Mouse (Mus musculus) heart, embryonic 10.5 days (tissue): ENCODE results near the gene Rbbp7. TPM values are rescaled to one million over a fixed set of nuclear protein-coding genes. Genes with fewer than 3 reads are reported as not detected.
"Not testable (repeated sequence)": the region's sequence is repeated elsewhere in the genome, so short reads cannot be mapped to it uniquely, and the experiment has no call there.

Experiments used
- DNase-seq: peaks from one replicate; pipeline ENCODE4 v3.0.0-alpha.2; 2017; ENCODE audit warnings: low spot score
- H3K27ac ChIP-seq: fragments of 300-500 bp; sonication (generic); 2 replicates; pipeline ENCODE4 v1.5.1; 2016; ENCODE audit warnings: mild to moderate bottlenecking
- H3K27me3 ChIP-seq: fragments of 300-500 bp; sonication (generic); 2 replicates; pipeline ENCODE4 v1.6.1; 2016; ENCODE audit warnings: mild to moderate bottlenecking; ENCODE audit not compliant: poor library complexity, insufficient read depth, severe bottlenecking
- H3K36me3 ChIP-seq: fragments of 300-500 bp; sonication (generic); 2 replicates; pipeline ENCODE4 v1.6.1; 2016; ENCODE audit warnings: mild to moderate bottlenecking, moderate library complexity
- H3K4me1 ChIP-seq: fragments of 300-500 bp; sonication (generic); 2 replicates; pipeline ENCODE4 v1.6.1; 2016; ENCODE audit warnings: mild to moderate bottlenecking
- H3K4me3 ChIP-seq: fragments of 300-500 bp; sonication (generic); 2 replicates; pipeline ENCODE4 v1.5.1; 2016; ENCODE audit warnings: mild to moderate bottlenecking, moderate library complexity
- H3K9me3 ChIP-seq: fragments of 300-500 bp; sonication (generic); 2 replicates; pipeline ENCODE4 v1.6.1; 2016; ENCODE audit warnings: mild to moderate bottlenecking, moderate library complexity
- WGBS: fragments of 180-500 bp; shearing (Covaris S2); methylation state at CpG from one replicate; pipeline ENCODE4 v1.1.7; 2016; 5-methylcytosine and 5-hydroxymethylcytosine counted together
- polyA plus RNA-seq: library from polyadenylated mRNA; unstranded; fragments of >200 nt; fragmentation: Nextera tagmentation; extraction: Ambion mirVana; gene quantifications from 2 replicates; pipeline ENCODE4 v1.2.1, GENCODE M21; 2016

Gene Rbbp7
- polyA plus RNA-seq, 1 experiment from 2014 or later, result 584 TPM

- WGBS, result 50% methylated on average over 7 of the region's 7 CpGs
- Histone ChIP-seq H3K4me1 (no peaks in the 10 kb centered on the region), H3K27me3 (peaks cover 16% of the 10 kb centered on the region; the same call in 1 of the 2 replicates), H3K9me3 (no peaks in the 10 kb centered on the region), H3K36me3 (no peaks in the 10 kb centered on the region), H3K4me3 (no peak overlapping the region), H3K27ac (no peak overlapping the region)
- DNase-seq, result no peak
Measured at GRCm38 (mm10) chrX:162756058-162756457, 4.1 kb upstream of the Rbbp7 start.

- 25% methylated on average over 32 of the region's 32 CpGs for WGBS
- H3K36me3 ChIP-seq, result peaks cover 15% of the 10 kb centered on the region
- no peaks in the 10 kb centered on the region for H3K4me1 ChIP-seq
- peak overlapping the region; percentile 94 for H3K27ac ChIP-seq
- peak overlapping the region; percentile 72 for H3K4me3 ChIP-seq
- H3K27me3 ChIP-seq, result 0 out of 2 replicates have a peak, but pooled peaks cover 16% of the 10 kb centered on the region
- peak; percentile 79 for DNase-seq
- no peaks in the 10 kb centered on the region for H3K9me3 ChIP-seq
Measured at GRCm38 (mm10) chrX:162759251-162760114, 719 bp upstream of the Rbbp7 start.

GRCm38 (mm10) chrX:162760958-162761515 lies 835 bp downstream of the Rbbp7 start:
- H3K36me3 ChIP-seq, result peaks cover 22% of the 10 kb centered on the region
- peak overlapping the region; percentile 72 for H3K4me3 ChIP-seq
- 0 out of 2 replicates have a peak, but pooled peaks cover 16% of the 10 kb centered on the region for H3K27me3 ChIP-seq
- H3K27ac ChIP-seq, result peak overlapping the region; percentile 94
- no peaks in the 10 kb centered on the region for H3K9me3 ChIP-seq
- no peak for DNase-seq
- no peaks in the 10 kb centered on the region for H3K4me1 ChIP-seq
- WGBS, result 19% methylated on average over 50 of the region's 50 CpGs

GRCm38 (mm10) chrX:162761716-162762395 lies 1.7 kb downstream of the Rbbp7 start:
- Histone ChIP-seq H3K27me3 (0 out of 2 replicates have a peak, but pooled peaks cover 16% of the 10 kb centered on the region), H3K27ac (0 out of 2 replicates have a peak overlapping the region, but pooled peaks have one; percentile 94), H3K4me3 (peak overlapping the region; percentile 72), H3K36me3 (peaks cover 29% of the 10 kb centered on the region), H3K9me3 (no peaks in the 10 kb centered on the region), H3K4me1 (no peaks in the 10 kb centered on the region)
- DNase-seq, result no peak
- 36% methylated on average over 9 of the region's 9 CpGs for WGBS

GRCm38 (mm10) chrX:162770726-162771125 lies 10.5 kb downstream of the Rbbp7 start:
- Histone ChIP-seq H3K36me3 (peaks cover 60% of the 10 kb centered on the region), H3K4me1 (no peaks in the 10 kb centered on the region), H3K27me3 (no peaks in the 10 kb centered on the region), H3K27ac (no peak overlapping the region), H3K4me3 (no peak overlapping the region), H3K9me3 (no peaks in the 10 kb centered on the region)
- DNase-seq, result no peak
- 77% methylated on average over 1 of the region's 1 CpGs for WGBS

- Histone ChIP-seq H3K27me3 (no peaks in the 10 kb centered on the region), H3K4me3 (no peak overlapping the region), H3K27ac (no peak overlapping the region), H3K9me3 (no peaks in the 10 kb centered on the region), H3K4me1 (no peaks in the 10 kb centered on the region), H3K36me3 (peaks cover 17% of the 10 kb centered on the region)
- WGBS, result 62% methylated on average over 1 of the region's 1 CpGs
- DNase-seq, result no peak
Measured at GRCm38 (mm10) chrX:162788372-162788771, 28.2 kb downstream of the Rbbp7 start.

GRCm38 (mm10) chrX:162791392-162791791 lies 31.2 kb downstream of the Rbbp7 start:
- not testable (repeated sequence) for H3K4me1 ChIP-seq, H3K9me3 ChIP-seq, H3K27me3 ChIP-seq, H3K4me3 ChIP-seq, H3K27ac ChIP-seq, DNase-seq
- H3K36me3 ChIP-seq, result peaks cover 14% of the 10 kb centered on the region
- 86% methylated on average over 5 of the region's 5 CpGs for WGBS

- H3K27me3 ChIP-seq, result no peaks in the 10 kb centered on the region
- H3K4me1 ChIP-seq, result no peaks in the 10 kb centered on the region
- DNase-seq, result no peak
- no peak overlapping the region for H3K4me3 ChIP-seq
- 0 out of 2 replicates have a peak, but pooled peaks cover 4% of the 10 kb centered on the region for H3K36me3 ChIP-seq
- H3K27ac ChIP-seq, result no peak overlapping the region
- H3K9me3 ChIP-seq, result no peaks in the 10 kb centered on the region
Measured at GRCm38 (mm10) chrX:162800371-162800770, 40.2 kb downstream of the Rbbp7 start.

- H3K36me3 ChIP-seq, result no peaks in the 10 kb centered on the region
- H3K27me3 ChIP-seq, result peaks cover 11% of the 10 kb centered on the region; the same call in 1 of the 2 replicates
- H3K9me3 ChIP-seq, result no peaks in the 10 kb centered on the region
- H3K4me1 ChIP-seq, result no peaks in the 10 kb centered on the region
- DNase-seq, result no peak
- peak overlapping the region; percentile 79; the same call in 1 of the 2 replicates for H3K27ac ChIP-seq
- WGBS, result 42% methylated on average over 6 of the region's 6 CpGs
- H3K4me3 ChIP-seq, result peak overlapping the region; percentile 69
Measured at GRCm38 (mm10) chrX:162828016-162828415, 67.8 kb downstream of the Rbbp7 start.

Other genes starting within 250 kb of the Rbbp7 start
- gene Reps2, start 116.8 kb upstream of the Rbbp7 start, polyA plus RNA-seq, result 0.25 and 0.29 TPM in 2 replicates
- gene Txlng, start 69.1 kb downstream of the Rbbp7 start, polyA plus RNA-seq, result 12.5 and 14.2 TPM in 2 replicates
- gene Syap1, start 128.0 kb downstream of the Rbbp7 start, polyA plus RNA-seq, result 23.3 and 28.0 TPM in 2 replicates
- 54.9 and 69.5 TPM in 2 replicates for gene Ctps2, start 140.8 kb downstream of the Rbbp7 start, polyA plus RNA-seq
- gene S100g, start 204.2 kb downstream of the Rbbp7 start, polyA plus RNA-seq, result 3.1 TPM in 1 of 2 replicates, not detected in the other